Mouse (Mus musculus) myocyte (in vitro differentiated cells): Measurements from ENCODE around the gene Rtp1.

Experiments
- CEBPB ChIP-seq: IDR thresholded peaks from 2 replicates; pipeline ENCODE4 v1.6.1; 2011; ENCODE audit warnings: mild to moderate bottlenecking, moderate library complexity; ENCODE audit not compliant: poor library complexity, insufficient read depth, severe bottlenecking
- E2F4 ChIP-seq: IDR thresholded peaks from one replicate; pipeline ENCODE4 v1.6.1; 2011; ENCODE audit warnings: mild to moderate bottlenecking, control low read depth, moderate library complexity; ENCODE audit not compliant: insufficient read depth
- MAX ChIP-seq: IDR thresholded peaks from one replicate; pipeline ENCODE4 v1.6.1; 2011; ENCODE audit warnings: low read depth, mild to moderate bottlenecking, control low read depth
- MYOD1 ChIP-seq, 3 experiments: IDR thresholded peaks; one replicate each; pipeline ENCODE4 v1.6.1; 2011; ENCODE audit warnings: control low read depth in 2 of 3, low read depth in 2 of 3, mild to moderate bottlenecking in 2 of 3, moderate library complexity in 1 of 3; ENCODE audit not compliant: insufficient read length in 2 of 3, control insufficient read depth in 1 of 3
- MYOG ChIP-seq, 3 experiments: IDR thresholded peaks; one replicate each; pipeline ENCODE4 v1.6.1; 2011; ENCODE audit warnings: control low read depth in 2 of 3, low read depth in 2 of 3, mild to moderate bottlenecking in 2 of 3; ENCODE audit not compliant: insufficient read length in 2 of 3, control insufficient read depth in 1 of 3, insufficient read depth in 1 of 3
- POLR2A ChIP-seq: IDR thresholded peaks from one replicate; pipeline ENCODE4 v1.6.1; 2011; ENCODE audit warnings: low read depth, mild to moderate bottlenecking, control low read depth, moderate library complexity; ENCODE audit not compliant: insufficient read length
- REST ChIP-seq: IDR thresholded peaks from one replicate; pipeline ENCODE4 v1.6.1; 2011; ENCODE audit warnings: mild to moderate bottlenecking, control low read depth, moderate library complexity; ENCODE audit not compliant: insufficient read depth, insufficient read length
- TCF12 ChIP-seq: IDR thresholded peaks from one replicate; pipeline ENCODE4 v1.6.1; 2011; ENCODE audit warnings: mild to moderate bottlenecking, control low read depth; ENCODE audit not compliant: poor library complexity, insufficient read depth, severe bottlenecking
- TCF3 ChIP-seq: IDR thresholded peaks from one replicate; pipeline ENCODE4 v1.6.1; 2011; ENCODE audit warnings: low read depth, control low read depth; ENCODE audit not compliant: insufficient read length
- USF1 ChIP-seq: IDR thresholded peaks from one replicate; pipeline ENCODE4 v1.6.1; 2011; ENCODE audit warnings: low read depth, mild to moderate bottlenecking, control low read depth, moderate library complexity

DNA sequence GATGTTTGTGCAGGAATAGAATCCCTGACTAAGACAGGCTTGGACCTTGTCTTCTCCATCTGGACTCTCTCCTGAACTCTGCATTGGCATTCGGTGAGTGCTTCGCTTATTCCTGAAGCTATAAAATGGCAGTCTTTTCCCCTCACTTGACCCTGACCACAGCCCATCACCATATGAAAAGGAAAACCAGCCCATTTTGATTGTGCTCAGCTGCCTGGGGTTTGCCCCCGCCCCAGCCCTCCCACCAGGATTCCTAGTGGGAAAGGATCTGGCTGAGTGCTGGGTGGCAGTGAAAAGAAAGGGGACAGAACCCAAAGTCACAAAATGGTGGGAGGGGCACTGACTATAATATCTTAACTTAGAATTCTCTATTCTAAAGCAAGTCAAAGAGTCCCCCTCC, 53.3 kb downstream of the Rtp1 start:
- TF ChIP-seq TCF12 (no peak), E2F4 (no peak), POLR2A (no peak), MYOG (IDR thresholded peaks at IDR 0.05; ENCODE audit: control insufficient read depth in 1 of 3, insufficient read depth in 1 of 3, insufficient read length in 2 of 3, low read depth in 2 of 3) (no peak), TCF3 (no peak), CEBPB (no peak), MYOD1 (IDR thresholded peaks at IDR 0.05; ENCODE audit: control insufficient read depth in 1 of 3, insufficient read length in 2 of 3, low read depth in 2 of 3) (no peak), USF1 (no peak), MAX (no peak), REST (no peak)
